Mouse (Mus musculus): ENCODE data around the gene Rnf44.

GRCm38 (mm10) chr13:54714996-54715395 lies 21.3 kb upstream of the Rnf44 start:
- no peak for TF ChIP-seq POLR2A (IDR thresholded peaks at IDR 0.05; ENCODE audit: extremely low read depth, insufficient read depth, low read length)
- no peak for TF ChIP-seq CTCF (IDR thresholded peaks at IDR 0.05; ENCODE audit: extremely low read depth, insufficient read depth, low read length)

All from cortical plate, adult 2 months (tissue).